Mouse (Mus musculus): ENCODE measurements around the gene Ndufb10. TPM values are rescaled to one million over a fixed set of nuclear protein-coding genes. Genes with fewer than 3 reads are reported as not detected.
"Not testable (repeated sequence)": the region's sequence is repeated elsewhere in the genome, so short reads cannot be mapped to it uniquely, and the experiment has no call there.

Gene Ndufb10
- total RNA-seq, 2 experiments from 2014 or later: 156 to 176 TPM

DNA sequence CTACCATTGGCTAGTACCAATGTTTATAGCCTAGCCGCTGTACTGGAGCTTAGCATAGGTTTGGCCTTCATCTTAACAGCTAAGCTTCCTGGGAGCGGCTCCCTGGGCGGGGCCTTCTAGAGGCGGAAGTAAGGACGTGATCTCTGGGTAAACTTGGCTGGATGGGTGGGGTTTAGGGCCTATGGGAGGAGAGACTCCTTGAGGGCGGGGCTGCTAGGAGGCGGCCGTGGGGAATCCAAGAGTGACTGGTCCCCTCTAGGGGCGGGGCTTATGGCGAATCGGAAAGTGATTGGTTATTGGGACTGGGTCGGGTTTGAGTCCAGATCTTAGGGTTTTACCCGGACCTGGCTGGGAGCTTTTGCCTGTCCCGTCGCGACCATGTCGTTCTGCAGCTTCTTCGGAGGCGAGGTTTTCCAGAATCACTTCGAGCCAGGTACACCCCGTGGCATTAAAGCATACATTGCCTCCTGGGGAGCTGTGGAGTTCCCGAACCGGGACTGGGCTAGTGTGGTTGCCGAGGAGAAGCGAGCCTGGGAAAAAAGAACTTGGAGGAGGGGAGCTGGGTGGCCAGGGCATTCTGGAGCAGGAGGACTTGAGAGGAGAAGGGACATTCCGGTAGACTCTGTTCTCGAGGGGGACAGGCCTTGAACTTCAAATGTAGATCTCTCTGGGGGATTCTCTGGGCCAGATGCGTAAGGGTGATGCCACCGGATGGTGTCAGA, 12.2 kb upstream of the Ndufb10 start, which contains the start of gene Msrb1:
Gene Msrb1 (plus strand): TSS at position 313 of the 722 bp plus-strand sequence.
- peak; percentile 91 to 97 for DNase-seq (ENCODE audit: extremely low spot score in 1 of 2, low spot score in 2 of 2)
- intact Hi-C loops (cut with DNase I): loop anchor here (5.0 kb wide), 1 partner anchor 146 kb away; no protein-coding TSS in a partner anchor

GRCm38 (mm10) chr17:24735446-24735845, 11.2 kb upstream of the Ndufb10 start:
- intact Hi-C loops (cut with DNase I): loop anchor here (5.0 kb wide), 1 partner anchor 147 kb away; no protein-coding TSS in a partner anchor
- no peak for DNase-seq (ENCODE audit: extremely low spot score in 1 of 2, low spot score in 2 of 2)

- intact Hi-C loops (cut with DNase I): no loop called here
- no peak for DNase-seq (ENCODE audit: extremely low spot score in 1 of 2, low spot score in 2 of 2)
Observed at GRCm38 (mm10) chr17:24734513-24734912, 10.2 kb upstream of the Ndufb10 start.

DNA sequence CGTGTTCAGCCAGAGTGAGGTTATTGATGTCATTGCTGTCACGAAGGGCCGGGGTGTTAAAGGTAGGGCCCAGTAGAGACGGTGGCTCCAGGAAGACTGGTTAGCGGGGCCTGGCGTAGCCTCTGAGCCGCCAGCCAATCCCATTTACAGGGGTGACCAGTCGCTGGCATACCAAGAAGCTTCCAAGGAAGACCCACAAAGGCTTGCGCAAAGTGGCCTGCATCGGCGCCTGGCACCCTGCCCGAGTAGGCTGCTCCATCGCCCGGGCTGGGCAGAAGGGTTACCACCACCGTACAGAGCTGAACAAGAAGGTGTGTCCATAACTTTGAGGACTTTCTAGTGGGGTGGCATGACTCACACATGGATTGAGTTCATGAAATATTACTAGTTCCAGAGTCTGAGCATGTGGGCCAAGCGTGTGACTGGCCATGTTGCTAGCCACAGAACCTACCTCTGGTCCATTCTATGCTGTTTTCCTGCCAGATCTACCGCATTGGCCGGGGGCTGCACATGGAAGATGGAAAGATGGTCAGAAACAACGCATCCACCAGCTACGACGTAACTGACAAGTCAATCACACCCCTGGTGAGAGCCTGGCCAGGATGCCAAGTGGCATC, 9.3 kb upstream of the Ndufb10 start:
- no peak for DNase-seq (ENCODE audit: extremely low spot score in 1 of 2, low spot score in 2 of 2)
- intact Hi-C loops (cut with DNase I): no loop called here

- intact Hi-C loops (cut with DNase I): no loop called here
Observed at GRCm38 (mm10) chr17:24732233-24732935, 8.1 kb upstream of the Ndufb10 start.

DNA sequence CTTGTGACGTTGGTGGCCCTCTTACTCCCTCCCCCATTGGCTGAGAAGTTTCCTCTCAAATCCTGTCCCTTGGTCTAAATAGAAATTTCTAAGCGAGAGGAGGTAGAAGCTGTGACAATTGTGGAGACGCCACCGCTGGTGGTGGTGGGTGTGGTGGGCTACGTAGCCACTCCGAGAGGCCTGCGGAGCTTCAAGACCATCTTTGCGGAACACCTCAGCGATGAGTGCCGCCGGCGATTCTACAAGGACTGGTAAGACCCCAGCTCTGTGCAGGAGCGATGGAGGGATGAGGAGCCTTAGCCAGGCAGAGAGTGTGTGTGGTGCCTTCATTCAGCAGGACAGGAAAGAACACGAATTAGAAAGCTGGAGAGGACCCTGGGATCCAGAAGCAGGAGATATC, 6.5 kb upstream of the Ndufb10 start:
- DNase-seq (ENCODE audit: extremely low spot score in 1 of 2, low spot score in 2 of 2): no peak
- intact Hi-C loops (cut with DNase I): no loop called here

More at GRCm38 (mm10) chr17:24732233-24732935, 8.1 kb upstream of the Ndufb10 start:
- no peak for DNase-seq (ENCODE audit: extremely low spot score in 1 of 2, low spot score in 2 of 2)

DNA sequence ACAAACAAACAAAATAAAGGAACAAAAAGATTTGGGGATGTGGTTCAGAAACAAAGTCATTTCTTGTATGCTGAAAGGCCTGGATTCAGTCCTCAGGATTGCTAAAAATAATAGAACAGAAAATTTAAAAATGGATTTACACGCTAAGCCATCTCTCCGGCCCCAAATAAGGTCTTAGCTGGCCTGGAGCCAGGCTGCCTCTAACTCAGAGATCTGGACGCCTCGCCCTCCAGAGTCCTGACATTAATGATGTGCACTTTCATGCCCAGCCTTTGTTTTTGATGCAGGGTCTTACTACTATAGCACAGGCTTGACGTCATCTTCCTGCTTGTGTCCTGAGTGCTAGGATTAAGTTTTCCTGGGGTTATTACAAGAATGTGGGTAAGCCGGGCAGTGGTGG, 4.8 kb upstream of the Ndufb10 start:
- intact Hi-C loops (cut with DNase I): no loop called here
- no peak for DNase-seq (ENCODE audit: extremely low spot score in 1 of 2, low spot score in 2 of 2)

GRCm38 (mm10) chr17:24728184-24728583, 3.9 kb upstream of the Ndufb10 start:
- intact Hi-C loops (cut with DNase I): no loop called here
- no peak for DNase-seq (ENCODE audit: extremely low spot score in 1 of 2, low spot score in 2 of 2)

GRCm38 (mm10) chr17:24727618-24728017, 3.3 kb upstream of the Ndufb10 start, which contains the start of gene Rpl3l:
Gene Rpl3l (plus strand): TSS chr17:24727820.
- DNase-seq (ENCODE audit: extremely low spot score in 1 of 2, low spot score in 2 of 2): no peak
- intact Hi-C loops (cut with DNase I): no loop called here

DNA sequence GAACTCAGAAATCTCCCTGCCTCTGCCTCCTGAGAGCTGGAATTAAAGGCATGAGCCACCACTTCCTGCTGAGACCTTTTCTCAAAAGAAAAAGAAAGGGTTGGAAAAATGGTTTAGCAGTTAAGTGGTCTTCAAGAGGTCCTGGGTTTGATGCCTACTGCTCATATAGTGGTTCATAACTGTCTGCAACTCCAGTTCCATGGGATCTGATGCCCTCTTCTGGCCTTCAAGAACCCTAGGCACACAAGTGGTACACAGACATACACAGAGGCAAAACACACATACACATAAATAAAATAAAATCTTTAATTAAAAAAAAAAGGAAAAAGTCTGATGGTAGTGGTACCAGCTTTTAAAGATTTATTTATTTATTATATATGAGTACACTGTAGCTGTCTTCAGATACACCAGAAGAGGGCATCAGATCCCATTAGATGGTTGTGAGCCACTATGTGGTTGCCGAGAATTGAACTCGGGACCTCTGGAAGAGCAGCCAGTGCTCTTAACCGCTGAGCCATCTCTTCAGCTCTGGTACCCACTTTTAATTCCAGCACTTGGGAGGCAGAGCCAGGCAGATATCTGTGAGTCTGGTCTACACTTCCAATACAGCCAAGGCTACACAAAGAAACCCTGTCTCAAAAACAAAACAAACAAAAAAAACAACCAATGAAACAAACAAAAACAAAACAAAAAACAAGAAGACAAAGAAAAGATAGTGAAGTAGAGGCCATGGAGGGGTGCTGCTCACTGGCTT, 1.5 kb upstream of the Ndufb10 start:
- no peak for DNase-seq (ENCODE audit: extremely low spot score in 1 of 2, low spot score in 2 of 2)
- intact Hi-C loops (cut with DNase I): no loop called here

DNA sequence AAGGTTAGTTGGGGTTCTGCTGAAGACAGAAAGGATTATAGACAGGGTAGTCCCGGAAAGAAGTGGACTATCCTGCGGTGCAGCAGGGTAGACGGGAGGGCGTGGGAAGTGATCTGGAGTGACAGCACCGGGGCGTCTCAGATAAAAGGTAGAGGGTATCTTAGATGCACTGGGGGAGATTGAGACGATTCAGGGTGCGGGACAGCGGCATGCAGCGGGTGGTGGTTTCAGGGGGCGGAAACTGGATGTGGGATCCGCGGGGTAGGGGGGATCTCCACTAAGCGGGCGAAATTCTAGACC, 447 bp downstream of the Ndufb10 start:
- DNase-seq (ENCODE audit: extremely low spot score in 1 of 2, low spot score in 2 of 2): no peak
- intact Hi-C loops (cut with DNase I): no loop called here

GRCm38 (mm10) chr17:24723122-24723880, 977 bp downstream of the Ndufb10 start:
- intact Hi-C loops (cut with DNase I): no loop called here
- DNase-seq (ENCODE audit: extremely low spot score in 1 of 2, low spot score in 2 of 2): no peak

GRCm38 (mm10) chr17:24722220-24722924, 1.9 kb downstream of the Ndufb10 start:
- intact Hi-C loops (cut with DNase I): no loop called here
- DNase-seq (ENCODE audit: extremely low spot score in 1 of 2, low spot score in 2 of 2): no peak

DNA sequence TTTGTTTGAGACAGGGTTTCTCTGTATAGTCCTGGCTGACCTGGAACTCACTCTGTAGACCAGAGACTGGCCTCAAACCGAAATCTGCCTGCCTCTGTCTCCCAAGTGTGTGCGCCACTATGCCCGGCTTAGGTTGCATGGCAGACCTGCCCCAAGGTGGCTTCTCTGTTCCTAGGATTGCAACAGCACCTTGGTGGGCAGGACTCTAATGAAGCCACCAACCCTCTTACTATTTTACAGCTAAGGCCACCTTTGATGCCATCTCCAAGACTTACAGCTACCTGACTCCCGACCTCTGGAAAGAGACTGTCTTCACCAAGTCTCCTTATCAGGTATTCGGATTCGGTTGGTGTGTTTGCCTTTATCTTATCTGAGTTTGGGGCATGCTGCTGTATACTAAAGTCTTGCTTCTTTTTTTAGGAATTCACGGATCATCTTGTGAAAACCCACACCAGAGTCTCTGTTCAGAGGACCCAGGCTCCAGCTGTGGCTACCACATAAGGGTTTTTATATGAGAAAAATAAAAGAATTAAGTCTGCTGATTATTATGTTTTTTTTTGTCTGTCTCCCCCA, 2.8 kb downstream of the Ndufb10 start:
- DNase-seq (ENCODE audit: extremely low spot score in 1 of 2, low spot score in 2 of 2); intact Hi-C loops (cut with DNase I): not testable (repeated sequence)

DNA sequence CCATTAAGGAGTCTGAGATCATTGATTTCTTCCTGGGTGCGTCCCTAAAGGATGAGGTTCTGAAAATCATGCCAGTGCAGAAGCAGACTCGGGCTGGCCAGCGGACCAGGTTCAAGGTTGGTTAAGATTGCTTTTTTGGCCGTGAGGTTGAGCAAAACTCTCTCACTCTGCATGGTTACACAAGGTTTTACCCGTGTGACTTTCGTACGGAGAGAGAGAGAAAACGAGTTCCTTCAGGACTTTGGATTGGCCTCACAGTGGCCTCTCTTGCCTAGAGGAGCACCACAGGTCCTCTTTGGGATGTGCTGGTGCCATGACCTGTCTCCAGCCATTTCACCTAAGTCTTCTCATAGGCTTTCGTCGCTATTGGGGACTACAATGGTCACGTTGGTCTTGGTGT, 3.7 kb downstream of the Ndufb10 start:
- DNase-seq (ENCODE audit: extremely low spot score in 1 of 2, low spot score in 2 of 2); intact Hi-C loops (cut with DNase I): not testable (repeated sequence)

- intact Hi-C loops (cut with DNase I): no loop called here
- peak; percentile 99 to 100 for DNase-seq (ENCODE audit: extremely low spot score in 1 of 2, low spot score in 2 of 2)
Observed at GRCm38 (mm10) chr17:24719494-24720222, 4.6 kb downstream of the Ndufb10 start.

GRCm38 (mm10) chr17:24718938-24719337, 5.3 kb downstream of the Ndufb10 start:
- intact Hi-C loops (cut with DNase I); DNase-seq (ENCODE audit: extremely low spot score in 1 of 2, low spot score in 2 of 2): not testable (repeated sequence)
